Mouse (Mus musculus) brain, embryonic 14.5 days (tissue): ENCODE measurements at regions not wholly inside any gene's neighbourhood (a gene's known extent, or its start where the extent isn't known, plus 50 kb on each side); places are given as distances from the start of the nearest gene placed in this dataset.
A peak's percentile ranks its signal among the peaks of the same experiment; 100 is the strongest.

Experiments used
- DNase-seq: peaks from one replicate; pipeline ENCODE4 v3.0.0-alpha.2; 2011; ENCODE audit warnings: low read depth
- CTCF ChIP-seq: fragments of 200-500 bp; IDR thresholded peaks from 2 replicates; pipeline ENCODE4 v1.5.1; 2012; ENCODE audit warnings: inconsistent platforms, mild to moderate bottlenecking, moderate library complexity, borderline replicate concordance; ENCODE audit not compliant: insufficient read depth, insufficient read length; ENCODE audit errors: extremely low read depth
- POLR2A ChIP-seq: fragments of 200-500 bp; IDR thresholded peaks from 2 replicates; pipeline ENCODE4 v1.6.1; 2012; ENCODE audit warnings: mild to moderate bottlenecking, inconsistent platforms, borderline replicate concordance; ENCODE audit not compliant: poor library complexity, insufficient read depth, insufficient read length, severe bottlenecking; ENCODE audit errors: extremely low read depth

DNA sequence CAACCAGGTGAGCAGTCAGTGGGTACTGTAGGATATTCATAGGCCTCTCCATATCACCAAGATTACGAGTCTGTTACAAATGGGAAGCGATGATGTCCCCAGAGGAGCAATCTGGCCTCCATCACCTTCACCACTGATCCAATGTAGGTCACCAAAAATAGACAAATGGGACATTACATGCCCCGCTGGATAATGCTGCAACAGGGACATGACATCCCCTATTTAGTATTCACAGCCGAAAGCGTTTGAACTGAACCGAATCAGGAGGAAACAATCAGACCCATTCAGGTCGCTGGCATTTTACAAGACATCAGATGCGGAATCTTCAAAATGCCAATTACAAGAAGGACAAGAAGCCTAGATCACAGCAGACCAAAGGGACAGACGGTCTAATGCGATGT is 69.5 kb upstream of the Disp3 start:
- DNase-seq: peak; percentile 31
- TF ChIP-seq CTCF (no peak), POLR2A (no peak)

DNA sequence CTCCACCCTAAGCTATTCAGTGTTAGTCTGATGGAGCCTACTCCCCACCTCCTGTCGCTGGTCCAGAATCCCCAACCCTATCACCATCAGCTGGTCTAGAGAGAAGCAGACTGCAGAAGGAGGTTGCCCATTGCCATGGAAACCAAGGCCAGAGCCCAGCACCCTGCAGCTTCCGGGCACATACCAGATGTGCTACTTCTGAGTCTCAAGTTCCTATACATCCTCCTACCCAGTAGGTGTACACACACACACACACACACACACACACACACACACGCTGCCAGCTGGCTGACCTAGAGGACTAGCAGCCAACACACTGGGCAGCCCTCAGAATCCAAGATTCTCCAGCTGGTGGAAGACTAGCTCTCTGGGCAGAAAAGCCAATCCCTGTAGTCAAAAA is 68.9 kb upstream of the Disp3 start:
- peak; percentile 55 for DNase-seq
- no peak for TF ChIP-seq POLR2A
- TF ChIP-seq CTCF: no peak

GRCm38 (mm10) chr4:148353969-148354368 is 66.2 kb upstream of the Disp3 start:
- peak; percentile 42 for DNase-seq
- TF ChIP-seq CTCF: no peak

DNA sequence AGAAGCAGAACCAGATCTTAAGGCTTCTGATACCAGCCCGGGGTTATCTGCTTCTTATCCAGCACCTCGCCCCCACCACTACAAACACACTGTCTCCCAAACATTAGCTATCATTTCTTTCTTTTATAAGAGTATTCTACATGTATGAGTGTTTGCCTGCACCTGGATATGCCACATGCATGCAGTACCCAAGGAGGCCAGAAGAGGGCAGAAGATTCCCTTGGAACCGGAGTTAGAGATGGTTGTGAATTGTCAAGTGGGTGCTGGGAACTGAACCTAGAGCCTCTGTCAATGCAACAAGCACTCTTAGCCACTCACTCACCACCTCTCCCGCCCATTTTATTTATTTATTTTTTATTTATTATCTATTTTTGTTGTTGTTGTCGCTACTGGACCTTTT is 64.9 kb upstream of the Disp3 start:
- TF ChIP-seq POLR2A (no peak), CTCF (peak; percentile 33; the same call in 1 of the 2 replicates)
- DNase-seq: no peak

GRCm38 (mm10) chr4:148341531-148342157 is 53.9 kb upstream of the Disp3 start:
- TF ChIP-seq POLR2A (no peak), CTCF (no peak)
- DNase-seq: no peak

DNA sequence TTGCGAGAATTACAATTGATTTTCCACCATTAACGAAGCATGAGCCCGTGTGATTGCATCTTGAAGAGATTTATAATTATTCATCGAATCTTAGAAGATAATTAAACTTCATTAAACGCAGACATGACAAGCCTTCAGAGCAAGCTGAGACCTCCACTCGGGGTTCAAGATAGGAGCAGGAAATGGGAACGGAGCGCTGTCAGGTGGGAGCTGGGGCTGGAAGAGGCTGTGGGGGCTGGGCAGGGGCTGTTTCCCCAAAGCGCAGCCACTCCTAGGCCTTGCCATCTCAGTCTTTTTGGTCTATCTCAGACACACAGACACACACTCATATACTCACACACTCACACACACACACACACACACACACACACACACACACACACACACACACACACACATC is 52.6 kb upstream of the Disp3 start:
- no peak for TF ChIP-seq CTCF
- no peak for TF ChIP-seq POLR2A
- DNase-seq: no peak

DNA sequence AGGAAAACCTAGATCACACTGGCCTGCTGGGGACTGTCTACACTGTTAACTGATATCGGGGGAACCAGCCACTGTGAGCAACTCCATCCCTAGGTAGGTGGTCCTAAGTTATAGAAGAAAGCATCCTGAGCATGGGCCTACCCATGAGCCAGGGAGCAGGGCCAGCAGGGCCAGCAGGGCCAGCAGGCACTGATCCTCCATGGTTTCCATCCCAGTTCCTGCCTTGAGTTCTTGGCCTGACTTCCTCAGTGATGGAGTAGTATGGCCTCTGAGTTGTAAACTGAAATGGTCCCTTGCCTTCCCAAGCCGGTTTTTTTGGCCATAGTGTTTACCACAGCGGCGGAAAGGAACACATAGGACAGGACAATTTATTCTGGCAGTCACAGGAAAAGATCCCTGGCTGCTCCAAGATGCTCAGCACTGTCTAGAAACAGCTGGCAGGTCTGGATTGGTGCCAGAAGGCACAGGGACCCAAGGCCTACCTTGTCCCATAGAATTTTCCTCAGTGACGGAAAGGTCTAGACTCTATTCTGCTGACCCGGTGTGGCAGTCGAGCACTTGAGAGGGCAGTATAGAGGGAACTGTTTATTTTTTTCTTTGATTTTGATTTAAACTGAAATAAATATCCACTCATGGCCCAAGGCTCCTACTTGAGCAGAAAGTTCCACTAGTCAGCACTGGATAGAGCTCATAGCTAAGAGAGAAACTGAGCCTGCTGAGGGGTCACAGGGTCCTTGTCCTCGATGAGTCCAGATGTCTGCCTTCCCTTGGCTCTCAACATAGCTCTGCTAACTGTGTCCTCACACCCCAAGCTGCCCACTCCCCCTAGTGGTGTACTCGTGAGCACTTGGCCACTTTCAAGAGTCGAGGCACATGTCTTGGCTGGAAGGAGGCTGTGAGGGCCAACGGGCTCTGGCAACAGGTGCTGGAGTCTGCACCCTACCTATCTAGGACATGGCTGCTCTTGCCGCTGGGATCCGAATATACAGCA is 50.4 kb upstream of the Disp3 start:
- DNase-seq: peak; percentile 67
- no peak for TF ChIP-seq POLR2A
- peak; percentile 62; the same call in 1 of the 2 replicates for TF ChIP-seq CTCF
